Mouse (Mus musculus): ENCODE results near the gene Wnt6. TPM values are rescaled to one million over a fixed set of nuclear protein-coding genes. Genes with fewer than 3 reads are reported as not detected.

The Wnt6 gene
- polyA plus RNA-seq, 1 experiment from 2014 or later = 5.6 TPM

DNA sequence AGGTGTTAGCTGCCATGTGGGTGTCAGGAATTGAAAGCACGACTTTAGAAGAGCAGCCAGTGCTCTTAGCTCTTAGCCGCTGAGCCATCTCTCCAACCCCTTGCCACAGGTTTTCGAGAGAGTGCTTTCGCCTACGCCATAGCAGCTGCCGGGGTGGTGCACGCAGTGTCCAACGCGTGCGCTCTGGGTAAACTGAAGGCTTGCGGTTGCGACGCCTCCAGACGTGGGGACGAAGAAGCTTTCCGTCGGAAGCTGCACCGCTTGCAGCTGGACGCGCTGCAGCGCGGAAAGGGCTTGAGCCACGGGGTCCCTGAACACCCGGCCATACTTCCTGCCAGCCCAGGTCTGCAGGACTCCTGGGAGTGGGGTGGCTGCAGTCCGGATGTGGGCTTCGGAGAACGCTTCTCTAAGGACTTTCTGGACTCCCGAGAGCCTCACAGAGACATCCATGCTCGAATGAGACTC, 28.8 kb downstream of the Wnt6 start:
- H3K4me1 ChIP-seq = peaks cover 34% of the 10 kb centered on the region

DNA sequence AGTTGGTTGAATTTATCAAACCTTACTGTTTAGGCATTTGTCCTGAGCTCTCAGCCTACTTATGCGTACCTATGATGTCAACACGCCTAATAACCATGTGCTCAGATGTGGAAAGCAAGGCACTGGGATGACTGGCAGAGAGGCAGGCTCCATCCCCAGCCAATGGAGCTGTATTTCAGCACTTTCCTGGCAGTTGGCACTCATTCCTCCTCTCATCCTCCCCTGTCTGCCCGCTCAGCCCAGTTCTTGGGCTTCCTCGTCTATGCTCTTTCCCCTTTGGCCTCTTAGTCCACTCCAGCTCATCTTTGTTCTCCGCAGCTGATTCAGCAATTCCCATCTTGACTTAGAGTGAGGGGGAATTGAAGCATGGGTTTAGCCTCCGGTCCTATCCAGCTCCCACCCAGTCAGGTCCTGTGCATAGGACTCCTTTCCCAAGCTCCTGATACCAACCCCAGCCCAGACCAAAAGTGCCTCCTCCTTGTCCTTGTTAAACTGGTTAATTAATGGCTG, 30.0 kb downstream of the Wnt6 start:
- no peak for ATAC-seq (replicated peaks)
- H3K36me3 ChIP-seq (replicated peaks) = no peaks in the 10 kb centered on the region

More for the DNA sequence above, 28.8 kb downstream of the Wnt6 start:
- Histone ChIP-seq H3K4me2 (peak overlapping the region; percentile 34), H3K4me3 (0 out of 2 replicates have a peak overlapping the region, but pooled peaks have one; percentile 18), H3K27me3 (replicated peaks) (peaks cover 63% of the 10 kb centered on the region), H3K9ac (no peak overlapping the region), H3K36me3 (replicated peaks) (no peaks in the 10 kb centered on the region), H3K9me3 (no peaks in the 10 kb centered on the region), H3K27ac (no peak overlapping the region)
- WGBS = under 1% methylated on average over 29 of the region's 29 CpGs
- no peak for ATAC-seq (replicated peaks)

DNA sequence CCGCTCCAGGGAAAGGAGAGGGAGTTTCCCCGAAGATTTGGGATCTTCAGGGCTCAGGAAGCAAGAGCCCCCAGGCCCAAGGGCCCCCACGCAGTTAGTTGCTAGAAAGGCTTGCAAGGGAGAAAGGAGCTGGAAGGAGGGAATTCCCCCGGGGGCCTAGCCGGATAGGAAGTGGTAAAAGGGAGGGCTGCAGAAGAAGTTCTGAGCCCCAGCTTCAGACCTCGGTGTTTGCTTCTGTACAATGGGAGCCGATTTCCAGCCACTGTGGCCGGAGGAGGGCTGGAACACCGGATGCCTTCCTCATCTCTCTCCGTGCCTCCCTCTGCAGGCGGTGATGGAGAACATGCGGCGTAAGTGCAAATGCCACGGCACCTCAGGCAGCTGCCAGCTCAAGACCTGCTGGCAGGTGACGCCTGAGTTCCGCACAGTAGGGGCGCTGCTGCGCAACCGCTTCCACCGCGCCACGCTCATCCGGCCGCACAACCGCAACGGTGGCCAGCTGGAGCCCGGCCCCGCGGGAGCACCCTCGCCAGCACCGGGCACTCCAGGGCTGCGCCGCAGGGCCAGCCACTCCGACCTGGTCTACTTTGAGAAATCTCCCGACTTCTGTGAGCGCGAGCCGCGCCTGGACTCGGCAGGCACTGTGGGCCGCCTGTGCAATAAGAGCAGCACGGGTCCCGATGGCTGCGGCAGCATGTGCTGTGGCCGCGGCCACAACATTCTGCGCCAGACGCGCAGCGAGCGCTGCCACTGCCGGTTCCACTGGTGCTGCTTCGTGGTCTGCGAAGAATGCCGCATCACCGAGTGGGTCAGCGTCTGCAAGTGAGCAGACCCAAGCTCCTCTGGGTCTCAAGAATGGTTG, 31.3 kb downstream of the Wnt6 start:
- Histone ChIP-seq H3K27ac (peak overlapping the region; percentile 63; the same call in 1 of the 2 replicates), H3K4me2 (peak overlapping the region; percentile 98), H3K27me3 (replicated peaks) (peaks cover 63% of the 10 kb centered on the region), H3K4me1 (peaks cover 49% of the 10 kb centered on the region), H3K4me3 (peak overlapping the region; percentile 56), H3K36me3 (replicated peaks) (no peaks in the 10 kb centered on the region), H3K9ac (peak overlapping the region; percentile 62), H3K9me3 (no peaks in the 10 kb centered on the region)
- peak; percentile 55 for ATAC-seq (replicated peaks)
- WGBS = 1% methylated on average over 57 of the region's 57 CpGs

More for the DNA sequence above, 30.0 kb downstream of the Wnt6 start:
- no peak overlapping the region for H3K4me2 ChIP-seq
- no peak overlapping the region for H3K27ac ChIP-seq
- WGBS = 16% methylated on average over 6 of the region's 6 CpGs
- H3K4me1 ChIP-seq = peaks cover 44% of the 10 kb centered on the region
- no peak overlapping the region for H3K9ac ChIP-seq
- H3K27me3 ChIP-seq (replicated peaks) = peaks cover 64% of the 10 kb centered on the region
- no peaks in the 10 kb centered on the region for H3K9me3 ChIP-seq
- no peak overlapping the region for H3K4me3 ChIP-seq

DNA sequence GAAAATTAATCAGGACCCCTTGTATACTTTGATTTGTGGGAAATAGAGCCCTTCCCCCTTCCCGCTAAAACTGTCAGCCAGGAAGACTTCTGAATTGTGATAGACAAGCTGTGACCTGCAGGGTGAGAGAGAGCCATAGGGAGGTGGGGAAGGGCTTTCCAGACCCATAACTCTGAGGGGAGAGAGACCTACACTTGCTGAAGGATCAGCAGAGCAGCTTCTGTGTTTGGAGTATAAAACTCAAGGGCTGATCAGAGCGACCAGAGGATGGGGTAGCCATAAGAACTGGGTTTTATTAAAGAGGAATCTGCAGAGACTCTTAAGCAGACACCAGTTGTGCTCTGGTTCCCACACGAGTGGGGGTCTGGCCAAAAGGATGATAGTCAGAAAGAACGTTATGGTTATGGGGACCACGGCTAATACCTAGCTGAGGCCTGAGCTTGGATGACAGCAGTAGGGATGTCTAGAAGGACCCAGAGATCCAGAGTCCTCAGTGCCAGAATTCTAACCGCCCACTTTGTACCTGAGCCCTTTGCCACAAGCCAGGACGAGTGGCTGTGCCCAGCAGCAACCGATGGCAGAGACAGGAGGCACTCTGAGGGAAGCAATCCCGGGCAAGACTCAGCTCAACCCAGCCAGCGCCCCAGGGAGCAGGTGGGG, 32.6 kb downstream of the Wnt6 start:
- peaks cover 66% of the 10 kb centered on the region for H3K27me3 ChIP-seq (replicated peaks)
- no peak overlapping the region for H3K9ac ChIP-seq
- H3K4me3 ChIP-seq = no peak overlapping the region
- H3K36me3 ChIP-seq (replicated peaks) = no peaks in the 10 kb centered on the region
- ATAC-seq (replicated peaks) = no peak
- no peaks in the 10 kb centered on the region for H3K9me3 ChIP-seq
- peaks cover 54% of the 10 kb centered on the region for H3K4me1 ChIP-seq
- H3K4me2 ChIP-seq = no peak overlapping the region
- 15% methylated on average over 10 of the region's 10 CpGs for WGBS
- H3K27ac ChIP-seq = no peak overlapping the region

DNA sequence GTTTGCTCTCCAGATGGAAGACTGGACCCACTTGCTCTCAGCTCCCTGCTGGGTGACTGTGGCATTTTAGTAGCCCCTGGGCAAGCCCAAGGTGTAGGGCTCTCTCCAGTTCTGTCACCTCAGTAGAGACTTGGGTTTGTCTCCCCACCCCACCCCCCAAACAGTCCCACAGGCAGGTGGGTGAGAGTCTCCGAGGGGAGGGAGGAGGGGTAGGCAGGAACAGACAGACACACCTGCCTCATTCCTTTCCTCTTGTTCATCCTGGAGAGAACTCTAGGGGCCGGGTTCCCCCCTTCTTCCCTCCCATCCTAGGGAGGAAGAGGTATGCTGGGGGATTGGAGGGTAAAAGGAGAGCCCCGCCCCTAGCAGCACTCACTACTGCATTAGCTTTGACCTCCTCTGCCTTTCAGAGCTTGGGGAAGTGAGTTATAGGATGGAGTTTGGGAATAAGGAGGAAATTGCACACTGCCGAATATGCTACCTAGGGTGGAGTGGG, 33.7 kb downstream of the Wnt6 start:
- H3K9ac ChIP-seq = no peak overlapping the region
- peaks cover 57% of the 10 kb centered on the region for H3K27me3 ChIP-seq (replicated peaks)
- H3K4me1 ChIP-seq = peaks cover 52% of the 10 kb centered on the region
- no peaks in the 10 kb centered on the region for H3K36me3 ChIP-seq (replicated peaks)
- no peak overlapping the region for H3K4me3 ChIP-seq
- H3K9me3 ChIP-seq = no peaks in the 10 kb centered on the region
- 30% methylated on average over 4 of the region's 4 CpGs for WGBS
- H3K27ac ChIP-seq = no peak overlapping the region
- no peak for ATAC-seq (replicated peaks)
- no peak overlapping the region for H3K4me2 ChIP-seq

DNA sequence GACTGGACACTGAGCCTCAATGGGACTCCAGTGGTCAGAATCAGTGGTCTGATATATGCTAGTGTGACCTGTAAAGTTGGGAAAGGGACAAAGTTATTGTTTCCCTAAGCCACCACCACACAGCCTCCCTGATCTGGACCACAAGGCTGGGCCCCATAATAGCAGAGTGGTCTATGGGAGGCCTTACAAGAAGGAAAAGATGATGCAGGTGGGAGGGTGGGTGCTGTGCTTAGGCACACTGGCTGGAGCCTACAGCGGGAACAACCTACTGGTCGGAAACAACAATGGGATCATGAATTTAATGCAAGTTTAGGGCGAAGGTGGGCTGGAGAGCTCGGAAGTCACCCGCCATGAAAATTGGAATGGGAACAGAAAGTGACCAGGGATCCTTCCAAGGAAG, 34.2 kb downstream of the Wnt6 start:
- peaks cover 52% of the 10 kb centered on the region for H3K27me3 ChIP-seq (replicated peaks)
- no peak overlapping the region; the same call in 1 of the 2 replicates for H3K4me2 ChIP-seq
- no peaks in the 10 kb centered on the region for H3K36me3 ChIP-seq (replicated peaks)
- H3K9ac ChIP-seq = no peak overlapping the region
- 17% methylated on average over 5 of the region's 5 CpGs for WGBS
- H3K27ac ChIP-seq = no peak overlapping the region
- ATAC-seq (replicated peaks) = no peak
- H3K4me3 ChIP-seq = no peak overlapping the region
- peaks cover 47% of the 10 kb centered on the region for H3K4me1 ChIP-seq
- H3K9me3 ChIP-seq = no peaks in the 10 kb centered on the region

DNA sequence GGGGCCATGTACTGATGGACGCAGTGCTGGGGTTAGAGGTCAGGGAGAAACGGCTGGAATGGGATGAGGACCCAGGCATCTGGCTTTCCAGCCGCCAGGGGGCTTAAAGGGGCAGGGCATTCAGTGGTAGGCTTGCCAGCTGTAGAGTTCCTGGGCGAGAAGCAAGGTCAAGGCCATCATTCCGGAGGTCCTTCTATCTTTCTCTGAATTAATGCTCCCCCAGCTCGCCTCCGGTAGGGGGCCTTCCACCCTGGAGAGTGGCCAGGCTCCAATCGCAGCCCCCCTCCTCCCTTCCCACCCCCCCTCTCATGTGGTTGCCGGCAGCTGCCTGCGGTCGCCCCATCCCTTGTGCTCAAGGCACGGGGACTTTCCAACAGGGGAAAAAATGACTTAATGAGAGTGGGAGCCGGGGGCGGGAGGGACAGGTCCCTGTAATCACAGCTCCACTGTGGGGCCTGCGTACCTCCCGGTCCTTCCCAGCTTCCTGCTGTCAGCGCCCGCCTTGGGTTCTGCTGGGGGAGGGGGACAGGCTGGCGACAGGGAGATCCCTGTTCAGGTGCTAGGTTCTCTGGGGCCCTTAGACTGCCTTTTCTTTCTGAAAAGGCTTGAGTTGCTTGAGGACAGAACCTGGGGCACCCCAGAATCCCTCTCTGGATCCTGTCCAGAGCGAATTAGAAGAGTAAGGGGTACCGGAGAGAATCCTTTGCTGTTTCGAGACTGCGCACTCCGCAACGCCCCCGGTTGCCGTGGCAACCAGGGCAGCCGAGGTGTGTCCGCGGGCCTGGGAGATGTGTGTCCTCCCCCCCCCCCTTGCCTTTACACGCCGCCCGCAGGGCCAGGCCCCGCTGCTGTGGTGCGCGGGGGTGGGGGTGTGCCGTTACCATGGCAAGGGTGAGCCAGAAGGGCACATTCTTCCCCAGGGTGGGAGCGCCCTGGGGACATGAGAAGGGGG, 34.9 kb downstream of the Wnt6 start:
- peak; percentile 57 for ATAC-seq (replicated peaks)
- H3K4me3 ChIP-seq = peak overlapping the region; percentile 36
- H3K27me3 ChIP-seq (replicated peaks) = peaks cover 50% of the 10 kb centered on the region
- peak overlapping the region; percentile 67 for H3K27ac ChIP-seq
- H3K9me3 ChIP-seq = no peaks in the 10 kb centered on the region
- peaks cover 47% of the 10 kb centered on the region for H3K4me1 ChIP-seq
- H3K36me3 ChIP-seq (replicated peaks) = no peaks in the 10 kb centered on the region
- under 1% methylated on average over 37 of the region's 38 CpGs for WGBS
- peak overlapping the region; percentile 6; the same call in 1 of the 2 replicates for H3K9ac ChIP-seq
- H3K4me2 ChIP-seq = peak overlapping the region; percentile 52

DNA sequence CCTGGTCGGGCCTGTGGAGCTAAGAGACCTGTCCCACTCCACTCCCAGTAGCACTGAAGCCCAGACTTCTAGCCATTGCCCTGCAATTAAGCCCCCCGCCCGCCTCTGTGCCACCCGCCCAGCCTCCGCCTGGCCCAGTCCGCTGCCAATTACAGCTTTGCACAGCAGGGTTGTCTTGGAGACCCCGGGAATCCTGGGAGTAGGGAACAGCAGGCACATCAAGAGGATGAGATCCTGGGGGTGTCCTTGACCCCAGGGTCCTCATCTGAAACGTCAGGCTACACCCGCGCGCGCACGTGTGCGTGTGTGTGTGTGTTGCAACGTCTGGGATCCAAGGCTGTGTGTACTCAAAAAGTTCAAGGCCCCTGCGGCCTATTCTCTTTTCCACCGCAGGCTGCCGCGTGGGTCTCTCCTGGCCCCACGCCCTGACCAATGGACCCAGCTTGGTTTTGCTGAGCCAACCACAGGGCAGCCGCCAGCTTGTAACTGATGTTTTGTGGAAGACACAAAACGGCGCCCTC, 35.9 kb downstream of the Wnt6 start:
- Histone ChIP-seq H3K4me3 (peak overlapping the region; percentile 36), H3K4me2 (peak overlapping the region; percentile 52), H3K27me3 (replicated peaks) (peaks cover 40% of the 10 kb centered on the region), H3K36me3 (replicated peaks) (no peaks in the 10 kb centered on the region), H3K9me3 (no peaks in the 10 kb centered on the region), H3K27ac (peak overlapping the region; percentile 31), H3K9ac (no peak overlapping the region), H3K4me1 (peaks cover 45% of the 10 kb centered on the region)
- 1% methylated on average over 23 of the region's 23 CpGs for WGBS
- peak; percentile 37 for ATAC-seq (replicated peaks)

DNA sequence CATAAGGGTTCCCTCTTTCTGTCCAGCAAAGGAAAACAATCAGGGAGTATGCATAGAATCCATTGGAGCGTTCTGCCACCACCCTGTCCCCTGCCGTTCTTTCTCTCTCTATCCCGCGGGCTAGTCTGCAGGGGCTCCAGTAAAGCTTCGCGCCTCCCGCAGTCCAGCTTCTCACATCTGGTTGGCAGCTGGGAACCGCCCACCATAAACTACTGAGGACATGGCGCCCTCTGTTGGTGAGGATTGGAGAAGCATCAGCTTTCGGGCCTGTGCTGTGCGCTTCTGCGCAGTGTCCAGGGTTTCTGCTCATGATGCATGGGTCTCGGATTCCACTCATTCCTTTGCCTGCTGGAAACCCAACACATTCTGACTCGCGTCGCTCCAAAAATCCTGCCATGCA, 36.4 kb downstream of the Wnt6 start:
- Histone ChIP-seq H3K9ac (no peak overlapping the region), H3K4me1 (peaks cover 40% of the 10 kb centered on the region), H3K27me3 (replicated peaks) (peaks cover 35% of the 10 kb centered on the region), H3K9me3 (no peaks in the 10 kb centered on the region), H3K27ac (peak overlapping the region; percentile 31), H3K36me3 (replicated peaks) (no peaks in the 10 kb centered on the region), H3K4me3 (peak overlapping the region; percentile 36), H3K4me2 (peak overlapping the region; percentile 52)
- under 1% methylated on average over 16 of the region's 16 CpGs for WGBS
- ATAC-seq (replicated peaks) = peak; percentile 67

DNA sequence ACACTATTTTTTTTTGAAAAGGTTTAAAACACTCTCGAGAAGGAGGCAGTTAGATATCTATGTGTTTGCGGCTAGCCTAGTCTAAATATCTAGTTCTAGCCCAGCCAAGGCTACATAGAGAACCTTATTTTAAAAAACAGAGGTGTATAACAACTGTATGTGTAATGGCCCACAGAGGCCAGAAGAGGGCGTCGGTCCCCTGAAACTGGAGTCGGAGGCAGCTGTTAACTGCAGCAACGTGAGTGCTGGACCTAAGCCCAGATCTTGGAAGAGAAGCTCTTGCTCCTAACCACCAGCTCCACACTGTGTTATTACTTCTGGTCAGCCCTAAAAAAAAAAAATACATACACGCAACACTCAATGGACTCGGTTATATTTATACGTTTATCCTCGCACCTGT, 37.3 kb downstream of the Wnt6 start:
- H3K4me3 ChIP-seq = no peak overlapping the region
- peaks cover 33% of the 10 kb centered on the region for H3K4me1 ChIP-seq
- H3K27ac ChIP-seq = no peak overlapping the region
- no peak overlapping the region for H3K9ac ChIP-seq
- no peaks in the 10 kb centered on the region for H3K9me3 ChIP-seq
- 57% methylated on average over 10 of the region's 10 CpGs for WGBS
- no peaks in the 10 kb centered on the region for H3K36me3 ChIP-seq (replicated peaks)
- peaks cover 28% of the 10 kb centered on the region for H3K27me3 ChIP-seq (replicated peaks)
- H3K4me2 ChIP-seq = no peak overlapping the region
- no peak for ATAC-seq (replicated peaks)

DNA sequence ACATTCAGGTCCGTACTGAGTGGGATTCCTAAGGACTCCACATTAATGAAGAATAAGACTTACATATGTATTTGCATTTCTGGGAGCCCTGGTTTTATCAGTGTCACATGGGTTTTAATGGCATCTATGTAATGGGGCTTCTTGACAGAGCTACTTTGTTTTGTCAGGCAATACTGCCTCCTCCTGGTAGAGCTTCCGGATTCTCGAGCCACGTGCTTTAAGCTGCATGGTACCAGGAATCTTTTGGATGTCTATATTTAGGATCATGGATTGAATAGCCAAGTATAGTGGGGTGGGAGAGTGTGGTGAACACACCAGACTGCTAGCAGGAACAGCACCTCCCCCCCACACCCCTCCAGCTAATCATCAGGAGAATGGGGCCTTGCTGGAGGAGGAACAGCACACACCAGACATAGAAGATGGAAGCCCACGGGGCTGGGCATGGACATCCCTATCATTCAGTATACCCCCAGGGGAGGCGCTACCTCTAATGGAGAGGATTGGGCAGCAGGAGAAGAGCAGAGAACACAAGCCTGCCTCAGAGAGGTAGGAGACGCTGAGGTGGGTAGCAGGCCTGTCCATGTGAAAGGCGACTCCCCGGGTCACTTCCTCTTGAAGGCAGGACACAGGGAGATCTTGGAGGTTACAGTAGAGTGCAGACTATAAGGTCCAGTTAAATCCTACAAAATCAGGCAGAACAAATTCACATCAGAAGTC, 43.4 kb downstream of the Wnt6 start:
- 72% methylated on average over 9 of the region's 9 CpGs for WGBS

More for the DNA sequence above, 43.4 kb downstream of the Wnt6 start:
- H3K27me3 ChIP-seq (replicated peaks) = no peaks in the 10 kb centered on the region
- no peak overlapping the region for H3K9ac ChIP-seq
- H3K9me3 ChIP-seq = no peaks in the 10 kb centered on the region
- H3K4me3 ChIP-seq = no peak overlapping the region
- no peak overlapping the region for H3K4me2 ChIP-seq
- no peaks in the 10 kb centered on the region for H3K36me3 ChIP-seq (replicated peaks)
- no peak overlapping the region for H3K27ac ChIP-seq
- ATAC-seq (replicated peaks) = no peak
- peaks cover 12% of the 10 kb centered on the region for H3K4me1 ChIP-seq

All from midbrain, embryonic 15.5 days (tissue).